Mouse (Mus musculus) cerebellum, adult 2 months (tissue): ENCODE results near the gene Rybp. TPM values are rescaled to one million over a fixed set of nuclear protein-coding genes. Genes with fewer than 3 reads are reported as not detected.
A peak's percentile ranks its signal among the peaks of the same experiment; 100 is the strongest.

ENCODE experiments used
- DNase-seq, 2 experiments: peaks; one replicate each; pipeline ENCODE4 v3.0.0; 2021
- H3K27ac ChIP-seq: fragments of 200-500 bp; 2 replicates; pipeline ENCODE4 v1.5.1; 2012; ENCODE audit warnings: low read length, control low read depth, inconsistent platforms; ENCODE audit not compliant: insufficient read depth
- H3K27me3 ChIP-seq: fragments of 200-500 bp; 2 replicates; pipeline ENCODE4 v1.6.1; 2012; ENCODE audit warnings: inconsistent platforms, mild to moderate bottlenecking, low read length, moderate library complexity; ENCODE audit not compliant: control insufficient read depth, insufficient read depth
- H3K4me1 ChIP-seq: fragments of 200-500 bp; 2 replicates; pipeline ENCODE4 v1.6.1; 2011; ENCODE audit warnings: low read length; ENCODE audit not compliant: control insufficient read depth, insufficient read depth
- H3K4me3 ChIP-seq: fragments of 200-500 bp; replicated peaks from 2 replicates; pipeline ENCODE3; 2011; ENCODE audit warnings: mild to moderate bottlenecking, low read depth, low read length, control low read depth; ENCODE audit not compliant: insufficient read depth
- CTCF ChIP-seq: fragments of 200-500 bp; IDR thresholded peaks from 2 replicates; pipeline ENCODE4 v1.5.1; 2011; ENCODE audit warnings: low read depth, mild to moderate bottlenecking, control low read depth, low read length, moderate library complexity, borderline replicate concordance; ENCODE audit not compliant: insufficient read depth
- POLR2A ChIP-seq: fragments of 200-500 bp; IDR thresholded peaks from 2 replicates; pipeline ENCODE4 v1.6.1; 2011; ENCODE audit warnings: low read length, control low read depth, borderline replicate concordance; ENCODE audit not compliant: insufficient read depth
- WGBS: fragments of 180-500 bp; shearing (Covaris S2); methylation state at CpG from one replicate; pipeline ENCODE4 v1.1.7; 2018; 5-methylcytosine and 5-hydroxymethylcytosine counted together
- polyA plus RNA-seq: library from polyadenylated mRNA; depleted of rRNA; stranded (reverse); fragments of >200 nt; gene quantifications from 2 replicates; pipeline ENCODE4 v1.2.3, GENCODE M21; 2012

Rybp gene
- polyA plus RNA-seq, 1 experiment = 31.7 TPM

DNA sequence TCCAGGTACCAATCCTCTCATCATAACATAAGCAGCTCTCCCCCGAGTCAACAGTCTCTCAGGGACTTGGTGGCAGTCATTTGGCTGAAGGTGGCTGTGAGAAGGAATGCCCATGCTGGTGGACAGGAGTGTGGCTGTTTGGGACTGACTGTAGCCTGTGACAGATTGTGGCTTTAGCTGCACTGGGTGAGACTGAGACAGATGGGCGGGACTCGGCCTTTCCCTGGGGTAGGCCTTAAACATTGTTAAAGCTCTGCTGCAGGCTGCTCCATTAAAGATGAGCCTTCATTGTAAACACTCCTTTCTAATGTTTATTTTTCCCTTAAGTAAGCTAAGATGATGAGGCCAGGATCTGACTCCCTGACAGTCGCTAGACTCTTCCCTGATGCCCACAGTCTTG is 42.3 kb upstream of the Rybp start:
- 92% methylated on average over 4 of the region's 4 CpGs for WGBS
- H3K27me3 ChIP-seq = no peaks in the 10 kb centered on the region
- no peak for DNase-seq
- no peak overlapping the region for H3K4me3 ChIP-seq
- TF ChIP-seq CTCF (no peak), POLR2A (no peak)
- H3K27ac ChIP-seq = no peak overlapping the region
- H3K4me1 ChIP-seq = no peaks in the 10 kb centered on the region

DNA sequence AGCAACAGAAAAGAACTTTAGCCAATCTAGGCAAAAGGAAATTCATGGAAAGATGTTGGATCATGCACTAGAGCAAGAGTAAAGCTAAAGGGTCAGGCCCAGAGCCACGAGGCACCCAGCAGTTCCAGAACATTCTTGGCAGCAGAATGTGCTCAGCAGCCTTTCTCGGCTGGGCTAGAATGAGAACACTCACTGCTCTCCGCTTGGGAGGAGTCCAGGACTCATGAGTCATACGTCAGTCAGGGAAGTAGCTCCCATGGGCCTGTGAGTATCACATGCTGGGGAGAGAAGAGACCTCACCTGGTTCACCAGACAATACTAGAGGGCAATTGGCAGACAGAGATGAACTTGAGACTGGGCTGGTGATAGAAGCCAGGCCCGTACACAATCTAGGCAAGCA is 39.8 kb upstream of the Rybp start:
- Histone ChIP-seq H3K4me3 (no peak overlapping the region), H3K27me3 (no peaks in the 10 kb centered on the region), H3K4me1 (no peaks in the 10 kb centered on the region; the same call in none of the 2 replicates), H3K27ac (no peak overlapping the region)
- DNase-seq = peak; percentile 35 to 71
- 18% methylated on average over 5 of the region's 5 CpGs for WGBS
- TF ChIP-seq CTCF = no peak
- no peak for TF ChIP-seq POLR2A

DNA sequence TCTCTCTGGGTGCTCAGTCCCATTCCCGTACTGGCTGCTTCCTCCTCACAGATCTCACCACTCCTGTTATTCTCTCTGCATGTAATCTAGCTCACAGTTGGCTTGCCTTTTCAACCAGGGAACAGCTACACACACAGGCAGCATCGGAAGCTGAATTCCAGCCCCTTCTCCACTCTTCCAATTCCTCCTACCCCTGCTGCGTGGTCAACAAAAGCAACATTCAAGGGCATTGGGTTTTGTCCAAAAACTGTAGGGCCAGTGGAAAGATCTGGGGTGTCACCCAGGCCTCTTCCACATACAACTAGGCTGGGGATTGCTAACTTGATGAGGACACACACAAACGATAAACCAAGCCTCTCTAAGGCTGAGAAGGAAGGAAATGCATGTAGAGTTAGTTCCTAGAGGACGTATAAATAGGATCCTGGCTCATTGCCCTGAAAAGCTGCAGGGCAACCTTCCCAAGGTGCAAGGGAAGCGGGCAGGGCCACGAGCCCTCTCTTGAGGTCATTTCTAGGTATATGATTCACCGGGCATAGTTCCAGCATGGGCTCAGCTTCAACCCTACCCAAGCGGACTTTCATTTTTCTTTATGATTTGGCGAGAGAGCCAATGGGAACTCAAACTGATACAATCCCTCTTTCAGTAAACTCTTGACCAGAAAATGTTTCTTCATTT is 36.6 kb upstream of the Rybp start:
- TF ChIP-seq CTCF (no peak), POLR2A (no peak)
- H3K4me3 ChIP-seq = no peak overlapping the region
- no peaks in the 10 kb centered on the region; the same call in none of the 2 replicates for H3K4me1 ChIP-seq
- H3K27ac ChIP-seq = no peak overlapping the region
- peak in 1 of 2 experiments; percentile 10 for DNase-seq
- no peaks in the 10 kb centered on the region for H3K27me3 ChIP-seq
- WGBS = 49% methylated on average over 10 of the region's 10 CpGs

DNA sequence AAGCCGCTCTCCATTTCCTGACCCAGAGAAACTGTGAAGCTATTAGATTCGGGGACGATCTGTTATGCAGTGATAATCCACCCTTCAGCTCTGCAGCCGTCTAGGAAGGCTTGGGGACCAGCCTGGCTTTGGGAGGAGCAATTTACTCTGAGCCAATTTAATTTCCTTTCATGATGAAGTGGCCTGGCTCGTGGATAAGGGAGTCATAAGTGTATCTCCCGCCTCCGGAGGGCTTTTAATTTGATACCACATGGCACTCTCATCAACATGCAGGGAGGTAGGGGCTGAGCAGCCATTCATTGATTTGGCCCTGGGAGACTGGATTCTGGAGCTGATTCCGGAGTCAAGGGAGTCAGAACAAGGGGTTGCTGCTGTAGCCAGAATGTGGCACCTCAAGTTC is 35.3 kb upstream of the Rybp start:
- WGBS = 29% methylated on average over 8 of the region's 8 CpGs
- no peak for TF ChIP-seq POLR2A
- TF ChIP-seq CTCF = no peak
- no peak overlapping the region for H3K27ac ChIP-seq
- DNase-seq = no peak
- H3K4me1 ChIP-seq = no peaks in the 10 kb centered on the region; the same call in none of the 2 replicates
- H3K27me3 ChIP-seq = no peaks in the 10 kb centered on the region
- no peak overlapping the region for H3K4me3 ChIP-seq

DNA sequence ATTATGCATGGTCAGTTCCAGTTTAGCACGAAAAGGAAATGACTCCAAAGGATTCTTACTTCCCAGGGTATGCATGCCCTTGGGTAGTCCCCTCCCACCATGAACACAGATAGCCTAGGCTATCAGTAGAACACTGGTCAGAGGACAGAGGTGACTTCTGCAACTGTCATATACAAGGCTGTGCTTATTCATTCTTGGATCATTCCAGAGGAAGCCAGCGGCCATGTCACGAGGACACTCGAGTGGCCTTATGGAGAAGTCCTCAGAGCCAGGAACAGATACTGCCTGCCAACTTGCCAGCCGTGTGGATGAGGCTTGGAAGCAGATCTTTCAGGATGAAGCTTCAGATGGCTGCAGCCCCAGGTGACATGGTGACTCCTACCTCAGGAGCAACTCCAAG is 34.9 kb upstream of the Rybp start:
- 31% methylated on average over 5 of the region's 5 CpGs for WGBS
- DNase-seq = no peak
- no peak overlapping the region for H3K4me3 ChIP-seq
- no peaks in the 10 kb centered on the region for H3K27me3 ChIP-seq
- TF ChIP-seq CTCF = no peak
- TF ChIP-seq POLR2A = no peak
- no peak overlapping the region for H3K27ac ChIP-seq
- no peaks in the 10 kb centered on the region; the same call in none of the 2 replicates for H3K4me1 ChIP-seq

DNA sequence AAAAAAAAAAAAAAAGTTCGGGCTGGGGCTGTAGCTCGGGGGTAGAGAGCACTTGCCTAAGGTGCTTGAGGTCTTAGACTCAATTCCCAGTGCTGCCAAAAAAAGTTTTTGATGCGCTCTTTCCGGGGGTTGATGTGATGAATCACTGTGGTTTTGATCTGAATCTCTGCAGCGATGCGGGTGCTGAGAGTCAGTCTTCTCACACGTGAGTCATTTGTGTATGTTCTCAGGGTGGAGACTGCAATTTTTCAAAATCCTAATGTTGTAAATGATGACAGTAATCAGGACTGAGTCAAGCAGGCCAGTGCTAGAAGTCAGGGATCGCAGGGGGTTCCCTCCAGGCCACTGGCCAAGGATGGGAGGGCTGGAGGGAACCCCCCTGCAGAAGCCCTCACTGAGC is 26.9 kb upstream of the Rybp start:
- Histone ChIP-seq H3K27ac (no peak overlapping the region), H3K27me3 (no peaks in the 10 kb centered on the region), H3K4me1 (no peaks in the 10 kb centered on the region), H3K4me3 (no peak overlapping the region)
- 81% methylated on average over 8 of the region's 8 CpGs for WGBS
- DNase-seq = no peak
- TF ChIP-seq POLR2A = no peak
- TF ChIP-seq CTCF = no peak

DNA sequence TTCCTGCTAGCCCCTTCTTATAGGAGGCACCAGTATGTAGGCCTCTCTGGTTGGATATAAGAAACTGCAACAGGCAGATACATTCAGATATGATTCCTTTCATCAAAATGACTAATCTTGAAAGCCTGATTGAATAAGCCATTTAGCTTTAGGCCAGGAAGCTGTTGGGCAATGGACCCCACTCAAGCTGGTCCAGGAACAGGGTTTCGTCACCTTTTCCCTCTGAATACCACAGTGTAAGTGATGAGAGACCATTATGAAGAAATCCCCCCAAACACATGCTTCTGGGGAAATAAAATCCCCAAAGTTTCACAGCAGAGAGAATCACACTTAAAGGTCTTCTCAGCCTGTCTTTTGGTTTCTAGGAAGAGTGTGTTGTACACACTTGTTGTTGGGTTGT is 23.9 kb upstream of the Rybp start:
- Histone ChIP-seq H3K27me3 (no peaks in the 10 kb centered on the region), H3K27ac (no peak overlapping the region), H3K4me1 (no peaks in the 10 kb centered on the region), H3K4me3 (no peak overlapping the region)
- TF ChIP-seq CTCF (no peak), POLR2A (no peak)
- 94% methylated on average over 1 of the region's 1 CpGs for WGBS
- no peak for DNase-seq

DNA sequence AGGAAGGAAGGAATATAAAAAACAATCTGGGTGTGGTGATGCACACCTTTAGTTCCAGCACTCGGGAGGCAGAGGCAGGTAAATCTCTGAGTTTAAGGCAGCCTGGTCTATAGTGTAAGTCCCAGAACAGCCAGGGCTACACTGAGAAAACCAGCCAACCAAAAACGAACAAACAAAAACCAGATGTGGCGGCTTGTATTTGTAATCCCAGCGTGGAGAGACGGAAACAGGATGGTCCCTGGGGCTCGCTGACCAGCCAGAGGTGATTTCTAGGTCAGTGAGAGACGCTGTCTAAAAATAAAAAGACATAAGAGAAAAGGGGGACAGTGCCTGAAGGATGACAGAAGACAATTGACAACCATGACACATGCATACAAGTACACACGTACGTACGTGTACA is 17.5 kb upstream of the Rybp start:
- Histone ChIP-seq H3K4me3 (no peak overlapping the region), H3K4me1 (no peaks in the 10 kb centered on the region), H3K27me3 (no peaks in the 10 kb centered on the region), H3K27ac (no peak overlapping the region)
- TF ChIP-seq POLR2A (no peak), CTCF (no peak)
- 84% methylated on average over 10 of the region's 10 CpGs for WGBS
- DNase-seq = no peak
